ENCODE assay signal across 25 mouse cellular contexts in the genomic region with DNA sequence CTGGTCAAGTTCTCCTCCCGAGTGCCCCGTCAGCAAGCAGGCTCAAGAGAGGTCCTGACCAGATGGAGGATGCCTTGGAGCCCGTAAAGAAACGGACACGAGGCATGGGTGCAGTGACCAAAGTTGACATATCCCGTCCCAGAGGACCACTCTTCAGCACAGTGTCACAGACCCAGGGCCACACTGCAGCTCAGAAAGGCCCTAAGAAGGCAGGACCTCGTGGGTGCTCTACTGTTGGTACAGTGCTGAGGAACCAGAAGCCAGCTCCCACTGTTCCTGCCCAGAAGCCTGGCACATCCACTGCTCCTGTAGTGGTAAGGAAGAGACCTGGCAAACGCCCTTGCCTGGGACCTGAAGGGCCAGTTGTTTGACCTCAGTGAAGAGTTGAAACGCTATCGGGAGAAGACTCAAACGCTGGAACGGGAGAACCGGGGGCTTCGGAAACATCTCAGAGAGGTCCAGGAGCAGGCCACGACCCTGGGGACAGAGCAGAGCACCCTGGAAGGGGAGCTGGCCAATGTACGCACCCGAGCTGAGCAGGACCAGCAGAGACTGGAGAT.
"Had no signal": no experiment of that assay in that cellular context is flagged by ENCODE, and none has a peak within 500 bp of the region (broad histone marks: within the 10 kb centered on the region; RNA-seq: fewer than 3 reads in every experiment).

No protein-coding gene starts in this region.

- H3K4me2 ChIP-seq: heart, embryonic 12.5 days; hindbrain, embryonic 12.5 days; hindbrain, embryonic 14.5 days; intestine, embryonic 15.5 days; limb, embryonic 12.5 days; liver, embryonic 11.5 days; liver, embryonic 13.5 days; liver, embryonic 15.5 days had no signal

- DNase-seq: gastrocnemius, postnatal 14 days; heart, adult 18-20 months; heart, postnatal 10 days; heart, postnatal 4 days; kidney, adult 18-20 months; kidney, adult 8-10 months; kidney, postnatal 10 days; kidney, postnatal 25 days; kidney, postnatal 4 days; liver; liver, embryonic 13.5 days had no signal

- H3K9ac ChIP-seq: heart, embryonic 12.5 days; hindbrain, embryonic 12.5 days; hindbrain, embryonic 14.5 days; intestine, embryonic 15.5 days; limb, embryonic 12.5 days; liver, embryonic 13.5 days; liver, embryonic 15.5 days had no signal

- H3K36me3 ChIP-seq: heart, embryonic 10.5 days; heart, embryonic 12.5 days; hindbrain, embryonic 10.5 days; hindbrain, embryonic 12.5 days; intestine, embryonic 15.5 days; limb, embryonic 12.5 days; liver, embryonic 13.5 days; liver, embryonic 15.5 days had no signal

- H3K27ac ChIP-seq: heart, embryonic 10.5 days; hindbrain, embryonic 10.5 days; hindbrain, embryonic 12.5 days; hindbrain, embryonic 14.5 days; intestine, embryonic 15.5 days; layer of hippocampus, adult 2 months; left cerebral cortex, adult 2 months; limb, embryonic 12.5 days; liver, embryonic 13.5 days; liver, embryonic 15.5 days had no signal

- H3K4me3 ChIP-seq: heart, embryonic 10.5 days; heart, embryonic 12.5 days; hindbrain, embryonic 10.5 days; hindbrain, embryonic 12.5 days; intestine, embryonic 15.5 days; layer of hippocampus, adult 2 months; left cerebral cortex, adult 2 months; limb, embryonic 12.5 days; liver, embryonic 13.5 days; liver, embryonic 15.5 days had no signal

- H3K4me1 ChIP-seq: heart, embryonic 10.5 days; hindbrain, embryonic 10.5 days; hindbrain, embryonic 12.5 days; intestine, embryonic 15.5 days; liver, embryonic 13.5 days; liver, embryonic 15.5 days had no signal

- ATAC-seq: hindbrain, embryonic 16.5 days; inflammation-experienced regulatory T-cells, adult 6 months; intestine, embryonic 15.5 days; intestine, postnatal 0 days had no signal

- H3K9me3 ChIP-seq: heart, embryonic 10.5 days; heart, embryonic 12.5 days; hindbrain, embryonic 10.5 days; hindbrain, embryonic 12.5 days; intestine, embryonic 15.5 days; limb, embryonic 12.5 days; liver, embryonic 13.5 days; liver, embryonic 15.5 days had no signal

- H3K27me3 ChIP-seq: heart, embryonic 12.5 days; hindbrain, embryonic 12.5 days; intestine, embryonic 15.5 days; liver, embryonic 13.5 days; liver, embryonic 15.5 days had no signal
